Mouse (Mus musculus) spleen, adult 2 months (tissue): Measurements from ENCODE around the gene ccdc198.

ENCODE experiments used
- CTCF ChIP-seq: fragments of 200-500 bp; IDR thresholded peaks from 2 replicates; pipeline ENCODE4 v1.5.1; 2011; ENCODE audit warnings: mild to moderate bottlenecking, inconsistent platforms; ENCODE audit not compliant: insufficient read depth, insufficient read length, insufficient replicate concordance; ENCODE audit errors: extremely low read depth
- POLR2A ChIP-seq: fragments of 200-500 bp; IDR thresholded peaks from 2 replicates; pipeline ENCODE4 v1.6.1; 2011; ENCODE audit warnings: low read depth, low read length, inconsistent platforms

GRCm38 (mm10) chr14:49172582-49172988 is 72.7 kb downstream of the ccdc198 start:
- no peak for TF ChIP-seq POLR2A
- TF ChIP-seq CTCF, result no peak
